Mouse (Mus musculus) liver, adult 2 months (tissue): Measurements from ENCODE around the gene Camsap1. TPM values are rescaled to one million over a fixed set of nuclear protein-coding genes. Genes with fewer than 3 reads are reported as not detected.

Experiments
- DNase-seq: peaks from one replicate; pipeline ENCODE4 v3.0.0-alpha.2; 2011; ENCODE audit warnings: low read depth, low spot score; ENCODE audit errors: extremely low read depth
- H3K27ac ChIP-seq: fragments of 200-500 bp; replicated peaks from 2 replicates; pipeline ENCODE4 v1.5.1; 2012; ENCODE audit warnings: low read depth, mild to moderate bottlenecking, control low read depth, inconsistent platforms, low read length; ENCODE audit not compliant: insufficient read depth
- H3K27me3 ChIP-seq: fragments of 200-500 bp; 2 replicates; pipeline ENCODE4 v1.6.1; 2012; ENCODE audit warnings: mild to moderate bottlenecking, moderate library complexity, low read length, inconsistent platforms; ENCODE audit not compliant: control insufficient read depth, insufficient read depth
- H3K36me3 ChIP-seq: fragments of 200-500 bp; 2 replicates; pipeline ENCODE4 v1.6.1; 2012; ENCODE audit warnings: low read length, inconsistent platforms; ENCODE audit not compliant: control insufficient read depth, insufficient read depth
- H3K4me1 ChIP-seq: fragments of 200-500 bp; 2 replicates; pipeline ENCODE4 v1.6.1; 2011; ENCODE audit warnings: low read length; ENCODE audit not compliant: control insufficient read depth, insufficient read depth
- H3K4me3 ChIP-seq: fragments of 200-500 bp; 2 replicates; pipeline ENCODE4 v1.5.1; 2011; ENCODE audit warnings: low read depth, mild to moderate bottlenecking, control low read depth, low read length, moderate library complexity; ENCODE audit not compliant: insufficient read depth
- H3K79me2 ChIP-seq: fragments of 200-500 bp; 2 replicates; pipeline ENCODE4 v1.6.1; 2012; ENCODE audit warnings: inconsistent platforms, mild to moderate bottlenecking, low read length, moderate library complexity; ENCODE audit not compliant: control insufficient read depth, insufficient read depth
- H3K9ac ChIP-seq: fragments of 200-500 bp; 2 replicates; pipeline ENCODE4 v1.6.1; 2012; ENCODE audit warnings: low read depth, mild to moderate bottlenecking, control low read depth, inconsistent platforms, low read length
- CTCF ChIP-seq: fragments of 200-500 bp; IDR thresholded peaks from 2 replicates; pipeline ENCODE4 v1.5.1; 2011; ENCODE audit warnings: low read depth, low read length, control low read depth
- POLR2A ChIP-seq: fragments of 200-500 bp; IDR thresholded peaks from 2 replicates; pipeline ENCODE4 v1.6.1; 2011; ENCODE audit warnings: low read length, control low read depth; ENCODE audit not compliant: insufficient read depth; ENCODE audit errors: extremely low read depth
- WGBS: fragments of 180-500 bp; shearing (Covaris S2); methylation state at CpG from one replicate; pipeline ENCODE4 v1.1.7; 2018; 5-methylcytosine and 5-hydroxymethylcytosine counted together
- polyA plus RNA-seq: library from polyadenylated mRNA; depleted of rRNA; stranded (reverse); fragments of >200 nt; gene quantifications from 2 replicates; pipeline ENCODE4 v1.2.3, GENCODE M21; 2012
- total RNA-seq: library from RNA; depleted of rRNA; stranded (reverse); fragments of >200 nt; gene quantifications from 2 replicates; pipeline ENCODE4 v1.2.3, GENCODE M21; 2014

Gene Camsap1
- total and polyA plus RNA-seq, 2 experiments, result 2.4 to 5.4 TPM

DNA sequence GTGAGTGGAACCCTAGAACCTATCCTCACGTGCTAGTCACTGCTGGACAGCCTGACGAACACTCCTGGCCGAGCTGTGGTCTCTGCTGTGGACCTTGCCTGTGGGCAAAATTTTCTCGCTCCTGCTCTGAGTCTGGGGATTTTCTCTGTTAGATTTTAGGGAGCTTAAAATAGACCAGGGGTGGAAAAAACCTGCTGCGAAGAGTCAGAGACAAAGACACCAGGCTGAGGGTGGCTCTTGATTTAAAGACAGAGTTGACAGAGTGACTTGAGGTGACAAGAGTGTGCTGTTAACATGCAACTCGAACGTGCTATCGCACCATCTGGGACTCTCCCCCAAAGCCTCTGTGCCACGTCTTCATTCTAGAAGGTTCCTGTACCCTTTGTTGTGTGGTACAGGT, 84.1 kb downstream of the Camsap1 start:
- no peaks in the 10 kb centered on the region for H3K79me2 ChIP-seq
- no peak for DNase-seq
- no peak overlapping the region for H3K27ac ChIP-seq
- H3K4me1 ChIP-seq, result no peaks in the 10 kb centered on the region
- no peaks in the 10 kb centered on the region for H3K27me3 ChIP-seq
- H3K36me3 ChIP-seq, result no peaks in the 10 kb centered on the region
- WGBS, result 84% methylated on average over 9 of the region's 9 CpGs
- H3K9ac ChIP-seq, result no peak overlapping the region
- TF ChIP-seq POLR2A (no peak), CTCF (no peak)
- no peak overlapping the region for H3K4me3 ChIP-seq

DNA sequence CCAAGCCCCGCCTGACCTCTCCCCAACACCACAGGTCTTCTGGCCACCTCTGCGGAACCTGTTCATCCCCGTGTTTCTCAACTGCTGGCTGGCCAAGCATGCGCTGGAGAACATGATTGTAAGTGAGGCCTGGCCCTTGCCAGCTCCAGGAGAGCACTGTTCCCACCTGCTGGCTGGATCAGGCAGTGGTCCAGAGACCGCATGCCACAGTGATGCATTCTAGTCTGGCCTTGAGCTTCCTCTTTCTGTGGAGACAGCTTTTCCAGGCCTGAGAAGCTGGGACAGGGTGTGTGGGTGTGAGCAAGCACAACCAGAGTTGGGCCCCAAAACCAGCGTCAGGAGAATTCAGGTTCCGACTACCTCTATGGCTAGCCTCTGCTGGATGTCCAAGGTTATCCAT, 90.6 kb downstream of the Camsap1 start:
- Histone ChIP-seq H3K27ac (no peak overlapping the region), H3K36me3 (no peaks in the 10 kb centered on the region), H3K27me3 (no peaks in the 10 kb centered on the region), H3K4me3 (no peak overlapping the region), H3K4me1 (no peaks in the 10 kb centered on the region), H3K79me2 (no peaks in the 10 kb centered on the region), H3K9ac (no peak overlapping the region)
- DNase-seq, result no peak
- WGBS, result 85% methylated on average over 7 of the region's 7 CpGs
- no peak for TF ChIP-seq CTCF
- no peak for TF ChIP-seq POLR2A

DNA sequence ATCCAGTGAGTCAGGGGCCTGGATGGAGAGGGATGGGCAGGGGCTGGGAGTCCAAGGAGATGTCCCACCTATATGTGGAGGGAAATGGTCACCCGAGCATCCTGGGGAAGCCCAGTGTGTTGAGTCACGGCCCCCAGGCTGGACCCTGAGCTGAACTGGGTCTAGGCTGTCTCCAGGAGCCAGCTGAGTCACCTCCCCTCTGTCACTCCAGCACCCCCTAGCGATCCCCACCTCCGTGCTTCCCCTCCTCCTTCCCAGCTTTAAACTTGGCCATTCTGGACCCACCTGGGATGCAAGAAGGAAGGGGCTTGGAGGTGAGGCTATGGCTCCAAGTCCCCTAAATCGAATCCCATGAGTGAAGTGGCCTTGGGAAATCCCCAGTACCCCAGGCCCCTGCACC, 94.9 kb downstream of the Camsap1 start:
- DNase-seq, result no peak

DNA sequence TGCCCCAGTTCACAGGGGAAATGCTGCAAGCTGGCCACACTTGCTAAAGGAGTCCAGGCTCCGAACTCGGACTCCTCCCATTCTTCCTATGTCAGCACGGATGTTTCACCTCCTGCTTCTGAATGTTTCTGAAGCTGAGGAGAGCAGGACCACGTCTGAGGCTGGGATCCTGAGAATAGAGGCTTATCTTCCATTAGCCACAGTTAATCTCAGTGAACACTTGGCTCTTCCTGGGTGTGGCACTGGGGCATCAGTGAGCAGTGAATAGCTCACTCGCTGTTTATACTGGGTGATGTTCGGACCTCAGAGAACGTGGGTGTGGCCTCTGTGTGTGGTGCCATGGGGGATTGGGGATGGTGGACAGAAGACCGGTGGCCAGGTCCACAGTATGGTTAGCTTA, 95.9 kb downstream of the Camsap1 start:
- no peak for DNase-seq
- TF ChIP-seq CTCF, result no peak
- no peak for TF ChIP-seq POLR2A

More for the DNA sequence above, 94.9 kb downstream of the Camsap1 start:
- WGBS, result 63% methylated on average over 5 of the region's 5 CpGs
- Histone ChIP-seq H3K4me3 (no peak overlapping the region), H3K27ac (no peak overlapping the region), H3K4me1 (no peaks in the 10 kb centered on the region), H3K27me3 (no peaks in the 10 kb centered on the region), H3K9ac (no peak overlapping the region), H3K79me2 (no peaks in the 10 kb centered on the region), H3K36me3 (no peaks in the 10 kb centered on the region)
- TF ChIP-seq CTCF, result no peak
- TF ChIP-seq POLR2A, result no peak

DNA sequence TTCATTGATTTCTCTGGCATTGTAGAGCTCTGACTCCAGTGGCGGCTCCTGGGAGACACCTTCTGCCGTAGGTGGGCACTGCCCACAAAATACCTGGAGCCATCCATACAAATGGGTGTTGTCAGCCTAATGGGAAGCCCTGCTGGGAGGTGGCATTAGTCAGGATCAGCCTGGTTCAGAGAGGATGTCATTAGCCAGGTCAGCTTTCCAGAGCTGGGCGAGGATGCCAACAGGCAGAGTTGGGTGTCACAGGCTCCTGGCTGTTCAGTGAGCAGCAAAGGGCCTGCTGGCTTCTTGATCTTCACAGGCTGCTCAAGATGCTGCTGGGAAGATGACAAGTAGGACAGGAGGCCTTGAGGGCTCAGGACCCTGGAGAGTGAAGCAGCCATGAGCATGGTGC, 98.3 kb downstream of the Camsap1 start:
- WGBS, result 81% methylated on average over 3 of the region's 3 CpGs
- H3K9ac ChIP-seq, result no peak overlapping the region
- no peak for DNase-seq
- H3K4me1 ChIP-seq, result no peaks in the 10 kb centered on the region
- no peaks in the 10 kb centered on the region for H3K36me3 ChIP-seq
- TF ChIP-seq POLR2A, result no peak
- TF ChIP-seq CTCF, result no peak
- no peak overlapping the region for H3K4me3 ChIP-seq
- no peaks in the 10 kb centered on the region for H3K79me2 ChIP-seq
- H3K27me3 ChIP-seq, result no peaks in the 10 kb centered on the region
- no peak overlapping the region for H3K27ac ChIP-seq

More for the DNA sequence above, 95.9 kb downstream of the Camsap1 start:
- Histone ChIP-seq H3K36me3 (no peaks in the 10 kb centered on the region), H3K79me2 (no peaks in the 10 kb centered on the region), H3K4me1 (no peaks in the 10 kb centered on the region), H3K27ac (no peak overlapping the region), H3K4me3 (no peak overlapping the region), H3K9ac (no peak overlapping the region), H3K27me3 (no peaks in the 10 kb centered on the region)
- 54% methylated on average over 8 of the region's 8 CpGs for WGBS

DNA sequence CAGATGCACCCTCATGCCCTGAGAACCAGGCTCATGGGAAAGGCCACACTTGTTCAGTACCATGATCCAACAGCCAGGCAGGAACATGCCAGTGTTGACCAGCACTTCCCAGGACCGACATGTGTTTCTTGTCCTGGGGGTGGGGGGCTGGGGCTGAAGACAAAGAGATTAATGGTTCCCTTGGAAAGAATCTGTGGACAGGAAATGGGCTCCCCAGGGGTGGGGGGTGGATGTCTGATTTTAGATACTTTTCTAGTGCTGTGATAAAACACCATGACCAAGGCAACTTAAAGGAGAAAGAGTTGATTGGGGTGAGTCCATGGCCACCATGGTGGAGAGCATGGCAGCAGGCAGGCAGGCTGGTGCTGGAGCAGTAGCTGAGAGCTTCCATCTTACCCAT, 100.8 kb downstream of the Camsap1 start:
- no peak for DNase-seq
- Histone ChIP-seq H3K4me3 (no peak overlapping the region), H3K27me3 (peaks cover 3% of the 10 kb centered on the region; the same call in 1 of the 2 replicates), H3K9ac (no peak overlapping the region), H3K36me3 (no peaks in the 10 kb centered on the region), H3K27ac (no peak overlapping the region), H3K4me1 (no peaks in the 10 kb centered on the region), H3K79me2 (no peaks in the 10 kb centered on the region)
- 52% methylated on average over 1 of the region's 1 CpGs for WGBS
- no peak for TF ChIP-seq CTCF
- no peak for TF ChIP-seq POLR2A
